Mouse (Mus musculus): Measurements from ENCODE around the gene Gpx4. TPM values are rescaled to one million over a fixed set of nuclear protein-coding genes. Genes with fewer than 3 reads are reported as not detected.

Gpx4 gene
- polyA plus RNA-seq, 1 experiment from 2014 or later: 484 TPM

DNA sequence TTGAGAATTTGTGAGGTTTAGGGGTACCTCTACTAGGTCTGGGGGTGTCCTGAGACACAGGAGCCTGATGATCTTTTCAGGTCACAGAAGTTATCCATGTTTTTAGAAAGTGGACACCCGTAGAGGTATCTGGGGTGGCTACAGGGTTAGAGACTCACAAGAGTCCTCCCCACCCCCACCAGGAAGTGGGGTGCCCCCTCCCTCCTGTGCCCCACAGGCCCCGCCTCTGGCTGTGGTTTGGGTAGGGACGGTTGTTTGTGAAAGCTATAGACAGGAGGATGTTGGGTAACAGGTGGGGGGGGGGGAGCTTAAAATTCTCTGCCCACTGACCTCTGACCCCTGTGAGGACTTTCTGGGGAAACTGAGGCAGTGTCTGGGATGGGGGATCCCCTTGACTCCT, 29.6 kb upstream of the Gpx4 start:
- Histone ChIP-seq H3K4me3 (no peak overlapping the region), H3K27ac (no peak overlapping the region), H3K4me1 (peaks cover 10% of the 10 kb centered on the region), H3K27me3 (peaks cover 74% of the 10 kb centered on the region), H3K36me3 (no peaks in the 10 kb centered on the region), H3K9me3 (replicated peaks) (no peaks in the 10 kb centered on the region), H3K4me2 (replicated peaks) (no peak overlapping the region), H3K9ac (no peak overlapping the region)
- ATAC-seq (ENCODE audit: low FRiP score): no peak
- WGBS: 70% methylated on average over 3 of the region's 3 CpGs

DNA sequence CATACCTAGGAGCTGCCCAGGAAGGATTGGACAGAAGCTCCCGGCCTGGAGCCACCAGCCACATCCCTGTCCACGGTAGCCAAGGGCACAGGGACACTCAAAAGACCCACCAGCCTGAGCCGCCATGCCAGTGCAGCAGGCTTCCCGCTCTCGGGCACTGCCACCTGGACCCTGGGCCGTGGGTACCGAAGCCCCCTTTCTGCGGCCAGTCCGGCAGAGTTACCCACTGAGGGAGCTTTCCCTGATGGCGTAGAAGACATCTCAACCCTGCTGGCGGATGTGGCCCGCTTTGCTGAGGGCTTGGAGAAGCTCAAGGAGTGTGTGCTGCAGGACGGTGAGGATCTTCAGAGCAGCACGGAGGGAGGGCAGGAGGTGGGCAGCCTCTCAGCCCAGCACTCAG, 29.2 kb upstream of the Gpx4 start:
- Histone ChIP-seq H3K4me3 (no peak overlapping the region), H3K36me3 (no peaks in the 10 kb centered on the region), H3K27ac (no peak overlapping the region), H3K27me3 (peaks cover 70% of the 10 kb centered on the region), H3K9me3 (replicated peaks) (0 out of 2 replicates have a peak, but pooled peaks cover 1% of the 10 kb centered on the region), H3K4me2 (replicated peaks) (no peak overlapping the region), H3K4me1 (peaks cover 10% of the 10 kb centered on the region), H3K9ac (no peak overlapping the region)
- ATAC-seq (ENCODE audit: low FRiP score): no peak
- 84% methylated on average over 14 of the region's 14 CpGs for WGBS

DNA sequence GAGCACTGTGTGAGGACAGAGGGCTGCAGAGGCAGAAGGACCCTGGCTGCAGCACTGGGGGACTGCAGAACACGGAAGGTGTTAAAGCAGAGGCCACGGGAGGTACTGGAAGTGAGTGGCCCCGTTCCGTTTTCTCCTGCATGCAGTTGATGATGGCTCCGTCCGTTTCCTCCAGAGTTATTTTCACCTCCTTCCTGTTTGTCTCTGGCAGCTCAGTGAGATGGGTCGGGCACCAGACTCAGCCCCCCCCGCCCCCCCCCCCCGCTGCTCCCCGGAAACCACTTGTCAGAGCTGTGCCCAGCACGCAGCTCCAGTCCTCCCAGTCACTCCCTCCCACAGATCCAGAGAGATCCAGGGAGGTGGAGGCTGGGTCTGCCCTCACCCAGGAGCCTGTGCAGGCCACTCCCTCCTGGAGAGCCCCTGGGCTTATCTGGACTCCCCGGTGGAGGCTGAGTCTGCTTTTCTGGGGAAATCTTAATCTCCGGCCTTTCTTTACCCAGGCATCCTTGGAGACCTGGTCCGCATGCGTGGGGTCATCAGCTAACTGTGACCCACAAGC, 28.1 kb upstream of the Gpx4 start:
- Histone ChIP-seq H3K27ac (no peak overlapping the region), H3K9ac (no peak overlapping the region), H3K4me1 (peaks cover 10% of the 10 kb centered on the region), H3K27me3 (peaks cover 60% of the 10 kb centered on the region), H3K36me3 (no peaks in the 10 kb centered on the region), H3K4me3 (no peak overlapping the region), H3K9me3 (replicated peaks) (0 out of 2 replicates have a peak, but pooled peaks cover 5% of the 10 kb centered on the region), H3K4me2 (replicated peaks) (peak overlapping the region; percentile 14; the same call in 1 of the 2 replicates)
- no peak for ATAC-seq (ENCODE audit: low FRiP score)
- 6% methylated on average over 11 of the region's 15 CpGs for WGBS

DNA sequence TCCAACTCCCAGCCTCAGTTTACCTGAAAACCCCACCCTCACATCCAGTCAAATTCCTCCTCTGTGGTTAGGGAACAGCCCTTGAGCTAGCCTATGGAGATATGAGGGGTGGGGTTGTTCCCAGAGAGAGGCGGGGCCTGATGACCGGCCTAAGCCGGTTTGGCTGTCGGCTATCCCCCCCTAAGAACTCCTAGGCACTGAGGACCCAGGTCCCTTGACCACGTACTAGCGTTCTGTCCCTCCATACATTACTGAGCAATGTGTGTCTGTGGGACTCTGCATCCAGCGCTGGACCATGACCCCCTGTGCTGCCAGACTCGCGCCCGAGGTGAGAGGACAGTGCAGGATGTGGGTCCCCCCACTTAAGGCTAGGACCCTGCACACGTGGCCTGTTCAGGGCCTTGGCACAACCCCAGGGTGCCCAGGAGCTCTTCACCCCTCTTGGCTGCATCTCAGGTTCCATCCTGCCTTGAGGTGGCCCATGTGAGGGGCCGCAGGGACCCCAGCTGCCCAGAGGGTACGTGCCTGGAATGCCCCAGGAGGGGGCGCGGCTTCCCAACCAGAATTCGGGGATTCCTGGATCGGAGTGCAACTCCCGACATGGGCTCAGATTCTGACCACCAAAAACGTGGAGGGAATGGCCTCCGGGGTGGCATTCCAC, 27.4 kb upstream of the Gpx4 start:
- Histone ChIP-seq H3K36me3 (no peaks in the 10 kb centered on the region), H3K4me3 (peak overlapping the region; percentile 4; the same call in 1 of the 2 replicates), H3K27ac (no peak overlapping the region), H3K4me2 (replicated peaks) (peak overlapping the region; percentile 14), H3K9ac (peak overlapping the region; percentile 32; the same call in 1 of the 2 replicates), H3K4me1 (peaks cover 10% of the 10 kb centered on the region), H3K27me3 (peaks cover 52% of the 10 kb centered on the region), H3K9me3 (replicated peaks) (0 out of 2 replicates have a peak, but pooled peaks cover 5% of the 10 kb centered on the region)
- ATAC-seq (ENCODE audit: low FRiP score): peak; percentile 54; the same call in 1 of the 2 replicates
- WGBS: 8% methylated on average over 20 of the region's 20 CpGs

DNA sequence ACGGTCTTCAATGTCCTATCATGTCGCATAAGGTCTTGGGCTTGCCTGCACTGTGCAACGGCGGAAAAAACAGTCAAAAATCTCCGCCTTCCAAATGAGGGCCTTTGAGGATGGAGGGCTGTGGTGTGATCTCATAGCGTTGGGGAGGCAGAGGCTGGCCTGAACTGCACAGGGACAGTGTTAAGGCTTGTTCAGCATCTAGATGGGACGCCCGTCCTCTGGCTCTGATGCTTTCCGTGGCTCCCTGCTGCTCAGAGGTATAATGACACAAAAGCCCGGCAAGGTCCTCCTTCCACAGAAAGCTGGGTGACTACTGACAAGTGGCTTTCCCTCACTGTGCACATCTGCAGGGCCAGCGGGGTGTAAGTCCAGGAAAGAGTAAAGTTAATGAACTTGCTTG, 26.8 kb upstream of the Gpx4 start:
- H3K4me3 ChIP-seq: peak overlapping the region; percentile 4; the same call in 1 of the 2 replicates
- peaks cover 46% of the 10 kb centered on the region for H3K27me3 ChIP-seq
- peak overlapping the region; percentile 14; the same call in 1 of the 2 replicates for H3K4me2 ChIP-seq (replicated peaks)
- H3K36me3 ChIP-seq: no peaks in the 10 kb centered on the region
- WGBS: 23% methylated on average over 11 of the region's 11 CpGs
- peak overlapping the region; percentile 32; the same call in 1 of the 2 replicates for H3K9ac ChIP-seq
- H3K9me3 ChIP-seq (replicated peaks): 0 out of 2 replicates have a peak, but pooled peaks cover 5% of the 10 kb centered on the region
- no peak for ATAC-seq (ENCODE audit: low FRiP score)
- H3K4me1 ChIP-seq: peaks cover 10% of the 10 kb centered on the region
- no peak overlapping the region for H3K27ac ChIP-seq

DNA sequence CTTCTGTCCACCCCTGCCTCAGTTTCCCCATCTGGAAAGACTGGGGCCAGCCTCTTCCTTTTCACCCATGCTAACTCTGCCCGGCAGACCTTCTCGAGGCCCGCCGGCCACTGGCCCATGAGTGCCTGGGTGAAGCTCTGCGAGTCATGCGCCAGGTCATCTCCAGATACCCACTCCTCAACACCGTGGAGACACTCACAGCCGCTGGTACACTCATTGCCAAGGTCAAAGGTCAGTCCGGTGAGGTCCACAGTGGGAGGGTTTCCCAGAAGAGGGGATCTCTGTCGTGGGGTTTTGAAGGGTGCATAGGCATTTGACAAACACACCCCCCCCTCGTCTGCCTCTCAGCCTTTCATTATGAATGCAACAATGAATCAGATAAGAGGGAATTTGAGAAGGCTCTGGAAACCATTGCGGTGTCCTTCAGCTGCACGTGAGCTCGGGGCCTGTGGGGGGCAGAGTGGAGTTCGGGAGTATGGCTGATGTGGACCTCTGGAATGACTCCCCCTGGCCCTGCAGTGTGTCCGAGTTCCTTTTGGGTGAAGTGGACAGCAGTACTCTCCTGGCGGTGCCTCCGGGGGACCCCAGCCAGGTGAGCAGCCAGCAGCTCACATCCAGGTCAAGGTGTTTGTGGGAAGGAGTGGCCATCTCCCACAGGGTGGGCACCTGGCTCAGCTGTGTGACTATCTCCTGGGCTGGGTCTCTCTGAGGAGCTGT, 26.2 kb upstream of the Gpx4 start:
- Histone ChIP-seq H3K27ac (no peak overlapping the region), H3K4me3 (no peak overlapping the region), H3K4me2 (replicated peaks) (no peak overlapping the region), H3K27me3 (peaks cover 40% of the 10 kb centered on the region), H3K9me3 (replicated peaks) (0 out of 2 replicates have a peak, but pooled peaks cover 5% of the 10 kb centered on the region), H3K4me1 (peaks cover 10% of the 10 kb centered on the region), H3K36me3 (no peaks in the 10 kb centered on the region), H3K9ac (0 out of 2 replicates have a peak overlapping the region, but pooled peaks have one; percentile 32)
- 81% methylated on average over 18 of the region's 18 CpGs for WGBS
- ATAC-seq (ENCODE audit: low FRiP score): no peak

DNA sequence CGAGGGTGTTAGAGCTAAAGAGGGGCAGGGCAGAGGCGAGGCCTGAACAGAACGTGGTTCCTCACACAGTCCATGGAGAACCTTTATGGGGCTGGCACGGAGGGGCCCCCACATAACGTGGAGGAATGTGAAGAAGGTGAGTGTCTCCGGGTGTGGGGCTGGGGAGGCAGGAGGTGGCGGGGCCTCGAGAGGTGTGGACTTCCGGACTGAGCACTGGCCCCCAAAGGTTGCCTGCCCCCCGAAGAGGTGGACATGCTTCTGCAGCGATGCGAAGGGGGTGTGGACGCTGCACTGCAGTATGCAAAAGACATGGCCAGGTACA, 25.7 kb upstream of the Gpx4 start:
- Histone ChIP-seq H3K9ac (no peak overlapping the region), H3K4me2 (replicated peaks) (no peak overlapping the region), H3K9me3 (replicated peaks) (0 out of 2 replicates have a peak, but pooled peaks cover 5% of the 10 kb centered on the region), H3K27me3 (peaks cover 35% of the 10 kb centered on the region), H3K4me1 (peaks cover 10% of the 10 kb centered on the region), H3K4me3 (no peak overlapping the region), H3K36me3 (no peaks in the 10 kb centered on the region), H3K27ac (no peak overlapping the region)
- WGBS: 91% methylated on average over 13 of the region's 13 CpGs
- ATAC-seq (ENCODE audit: low FRiP score): no peak

DNA sequence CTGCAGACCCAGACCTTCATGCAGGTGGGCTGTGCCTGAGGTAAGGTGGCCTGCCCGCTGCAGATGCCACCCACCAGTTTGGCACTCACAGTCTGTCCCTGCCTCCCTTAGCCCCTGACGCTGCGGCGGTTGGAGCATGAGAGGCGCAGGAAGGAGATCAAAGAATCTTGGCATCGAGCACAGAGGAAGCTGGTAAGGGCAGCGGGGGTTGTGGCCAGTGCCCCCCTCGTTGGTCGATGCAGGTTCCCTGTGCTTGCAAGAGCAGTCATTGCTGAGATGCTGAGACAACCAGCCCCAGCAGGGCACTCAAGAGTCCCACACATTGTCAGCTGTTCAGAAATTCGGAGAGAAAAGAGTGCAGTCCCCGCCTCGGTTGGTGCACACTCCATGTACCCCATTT, 24.8 kb upstream of the Gpx4 start:
- H3K9me3 ChIP-seq (replicated peaks): 0 out of 2 replicates have a peak, but pooled peaks cover 5% of the 10 kb centered on the region
- H3K4me2 ChIP-seq (replicated peaks): no peak overlapping the region
- no peak overlapping the region for H3K4me3 ChIP-seq
- no peak overlapping the region for H3K9ac ChIP-seq
- H3K36me3 ChIP-seq: no peaks in the 10 kb centered on the region
- 93% methylated on average over 12 of the region's 12 CpGs for WGBS
- H3K27me3 ChIP-seq: peaks cover 27% of the 10 kb centered on the region
- ATAC-seq (ENCODE audit: low FRiP score): no peak
- no peak overlapping the region for H3K27ac ChIP-seq
- H3K4me1 ChIP-seq: peaks cover 10% of the 10 kb centered on the region

DNA sequence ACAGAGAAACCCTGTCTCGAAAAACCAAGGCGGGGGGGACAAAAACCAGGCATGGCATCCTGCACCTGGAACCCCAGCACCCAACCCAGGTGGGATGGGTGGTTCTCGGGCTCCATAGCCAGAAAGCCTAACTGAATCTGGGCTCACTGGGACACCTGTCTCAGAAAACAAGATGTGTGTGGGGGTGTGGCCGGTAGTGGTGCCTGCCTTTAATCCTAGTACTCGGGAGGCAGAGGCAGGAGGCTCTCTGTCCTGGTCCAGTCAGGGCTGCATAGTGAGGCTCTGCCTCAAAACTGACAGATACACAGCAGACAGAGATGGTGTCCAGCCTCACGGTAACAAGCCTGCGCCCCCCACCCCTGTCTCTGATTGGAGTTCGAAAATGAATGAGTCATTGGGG, 24.2 kb upstream of the Gpx4 start:
- peaks cover 25% of the 10 kb centered on the region for H3K27me3 ChIP-seq
- ATAC-seq (ENCODE audit: low FRiP score): no peak
- no peak overlapping the region for H3K9ac ChIP-seq
- H3K4me2 ChIP-seq (replicated peaks): no peak overlapping the region
- 0 out of 2 replicates have a peak, but pooled peaks cover 5% of the 10 kb centered on the region for H3K9me3 ChIP-seq (replicated peaks)
- WGBS: 96% methylated on average over 8 of the region's 8 CpGs
- no peak overlapping the region for H3K27ac ChIP-seq
- H3K4me3 ChIP-seq: no peak overlapping the region
- H3K4me1 ChIP-seq: peaks cover 10% of the 10 kb centered on the region
- no peaks in the 10 kb centered on the region for H3K36me3 ChIP-seq

DNA sequence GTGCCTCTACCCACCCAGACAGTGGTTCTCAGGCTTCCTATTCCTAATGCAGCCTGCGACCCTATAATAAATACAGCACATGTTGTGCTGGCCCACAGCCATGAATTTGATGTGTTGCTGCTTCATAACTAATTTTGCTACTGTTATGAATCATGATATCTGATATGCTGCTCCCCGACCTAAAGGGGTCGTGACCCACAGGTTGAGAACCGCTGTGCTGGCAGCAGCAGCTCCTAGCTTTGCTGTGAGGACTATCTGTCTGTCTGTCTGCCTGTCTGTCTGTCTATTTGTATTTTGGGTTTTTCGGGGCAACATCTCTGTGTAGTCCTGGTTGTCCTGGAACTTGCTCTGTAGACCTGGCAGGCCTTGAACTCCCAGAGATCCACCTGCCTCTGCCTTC, 23.2 kb upstream of the Gpx4 start:
- no peak for ATAC-seq (ENCODE audit: low FRiP score)
- no peak overlapping the region for H3K27ac ChIP-seq
- H3K27me3 ChIP-seq: peaks cover 20% of the 10 kb centered on the region
- H3K4me1 ChIP-seq: peaks cover 10% of the 10 kb centered on the region
- H3K4me3 ChIP-seq: no peak overlapping the region
- no peak overlapping the region for H3K4me2 ChIP-seq (replicated peaks)
- no peaks in the 10 kb centered on the region for H3K36me3 ChIP-seq
- WGBS: 86% methylated on average over 5 of the region's 5 CpGs
- H3K9ac ChIP-seq: no peak overlapping the region
- H3K9me3 ChIP-seq (replicated peaks): 0 out of 2 replicates have a peak, but pooled peaks cover 5% of the 10 kb centered on the region

DNA sequence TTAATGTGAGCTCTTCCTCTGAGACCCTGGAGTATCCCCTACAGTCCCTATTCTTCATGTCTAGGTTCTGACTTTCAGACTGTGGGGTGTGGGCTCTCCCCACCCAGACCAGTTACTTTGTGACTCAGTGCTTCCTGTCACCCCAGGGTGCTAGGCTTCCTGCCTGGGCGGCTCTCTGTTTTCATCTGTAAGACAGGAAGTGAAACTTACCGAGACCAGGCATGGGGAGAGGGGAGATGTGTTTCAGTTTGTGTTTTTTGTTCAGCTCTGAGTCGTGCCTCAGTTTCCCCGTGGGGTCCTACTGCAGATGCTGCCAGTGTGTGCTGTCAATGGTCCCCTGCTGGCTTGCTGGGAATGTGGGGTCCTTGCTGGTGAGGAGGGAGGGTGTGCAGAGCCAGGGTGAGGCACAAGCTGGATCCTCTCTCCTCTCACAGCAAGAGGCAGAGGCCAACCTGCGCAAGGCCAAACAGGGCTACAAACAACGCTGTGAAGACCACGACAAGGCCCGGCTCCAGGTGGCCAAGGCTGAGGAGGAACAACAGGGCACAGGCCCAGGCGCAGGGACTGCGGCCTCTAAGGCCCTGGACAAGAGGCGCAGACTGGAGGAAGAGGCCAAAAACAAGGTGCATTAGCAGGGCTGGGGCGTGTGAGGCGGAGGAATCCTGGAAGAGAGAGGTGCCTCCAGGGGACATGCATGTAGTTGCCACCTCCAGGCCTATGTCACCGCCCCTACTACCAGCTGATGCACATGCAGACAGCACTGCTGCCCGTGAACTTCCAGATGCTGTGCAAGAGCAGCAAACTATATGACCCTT, 22.5 kb upstream of the Gpx4 start:
- Histone ChIP-seq H3K4me1 (peaks cover 8% of the 10 kb centered on the region), H3K27me3 (peaks cover 13% of the 10 kb centered on the region), H3K4me3 (no peak overlapping the region), H3K9ac (no peak overlapping the region), H3K36me3 (no peaks in the 10 kb centered on the region), H3K9me3 (replicated peaks) (0 out of 2 replicates have a peak, but pooled peaks cover 5% of the 10 kb centered on the region), H3K4me2 (replicated peaks) (no peak overlapping the region), H3K27ac (no peak overlapping the region)
- ATAC-seq (ENCODE audit: low FRiP score): no peak
- WGBS: 75% methylated on average over 15 of the region's 15 CpGs

DNA sequence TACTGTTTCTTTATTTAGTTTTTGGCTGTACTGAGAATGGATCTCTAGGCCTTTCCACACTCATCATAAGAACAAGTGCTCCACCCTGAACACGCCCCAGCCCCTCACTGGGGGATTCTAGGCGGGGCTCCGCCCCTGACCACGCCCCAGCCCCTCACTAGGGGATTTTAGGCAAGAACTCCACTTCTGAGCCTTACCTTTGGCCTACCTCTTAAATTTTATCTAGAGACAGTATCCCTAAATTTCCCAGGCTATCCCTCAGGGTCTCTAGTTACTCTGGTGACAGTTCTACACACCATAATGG, 22.0 kb upstream of the Gpx4 start:
- 0 out of 2 replicates have a peak, but pooled peaks cover 5% of the 10 kb centered on the region for H3K9me3 ChIP-seq (replicated peaks)
- no peak overlapping the region for H3K27ac ChIP-seq
- WGBS: 58% methylated on average over 4 of the region's 4 CpGs
- no peak overlapping the region for H3K9ac ChIP-seq
- no peak overlapping the region for H3K4me3 ChIP-seq
- H3K27me3 ChIP-seq: peaks cover 7% of the 10 kb centered on the region
- H3K4me1 ChIP-seq: 0 out of 2 replicates have a peak, but pooled peaks cover 2% of the 10 kb centered on the region
- H3K36me3 ChIP-seq: no peaks in the 10 kb centered on the region
- H3K4me2 ChIP-seq (replicated peaks): no peak overlapping the region
- ATAC-seq (ENCODE audit: low FRiP score): no peak

Measured in hindbrain, embryonic 12.5 days (tissue).